Mouse (Mus musculus): ENCODE measurements around the gene Rorb.

The Rorb gene

DNA sequence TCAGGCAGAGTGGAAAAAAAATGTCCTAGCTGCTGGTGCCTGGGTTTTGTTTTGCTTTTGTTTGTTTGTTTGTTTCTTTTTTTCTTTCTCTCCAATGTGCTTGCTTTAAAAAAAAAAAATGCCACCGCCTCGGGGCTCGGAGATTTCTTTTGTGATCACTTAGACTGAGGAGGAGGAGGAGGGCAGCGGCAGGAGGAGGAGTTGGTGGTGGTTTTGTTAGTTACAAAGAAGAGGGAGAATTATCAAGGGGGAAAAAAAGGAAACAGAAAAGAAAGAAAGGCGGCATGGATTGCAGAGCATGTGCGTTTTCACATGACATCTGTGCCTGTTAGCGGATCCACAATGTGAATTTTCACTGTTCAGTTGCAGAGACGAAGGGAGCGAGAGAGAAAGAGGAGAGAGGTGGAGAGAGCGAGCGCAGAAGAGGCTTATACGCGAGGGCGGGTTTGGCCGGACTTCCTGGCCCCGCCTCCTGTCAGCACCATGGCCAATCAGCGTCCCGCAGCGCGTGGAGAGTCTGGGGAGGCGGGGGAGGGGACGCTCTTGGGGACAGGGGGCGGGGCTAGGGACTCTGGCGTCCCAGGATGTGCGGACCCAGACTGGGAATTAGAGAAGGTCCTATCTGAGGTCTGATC lies at the start of gene Rorb:
Rorb (minus strand) TSS at position 404 of the 635 bp plus-strand sequence.
- DNase-seq (ENCODE audit: low spot score in 2 of 2), result peak in 1 of 2 experiments; percentile 42

DNA sequence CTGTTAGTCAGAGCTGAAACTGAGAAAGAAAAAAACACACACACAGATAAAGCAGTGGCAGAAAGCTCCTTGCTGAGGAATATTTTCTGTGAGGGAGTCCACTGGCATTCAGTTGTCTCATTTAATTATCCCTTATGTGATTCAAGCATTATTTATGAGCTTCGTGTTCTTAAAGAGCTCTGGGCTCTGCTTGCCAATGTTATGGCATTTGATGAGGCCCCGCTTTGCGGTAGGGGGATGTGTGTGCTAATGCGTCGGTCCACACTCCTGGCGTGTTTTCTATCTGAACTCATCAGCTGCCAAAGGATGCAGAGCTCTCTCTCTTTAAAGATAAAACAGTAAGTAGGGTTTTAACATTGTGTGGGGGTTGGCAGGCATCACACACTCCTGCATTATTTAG lies 37.9 kb upstream of the Rorb start:
- no peak for DNase-seq (ENCODE audit: low spot score in 2 of 2)

DNA sequence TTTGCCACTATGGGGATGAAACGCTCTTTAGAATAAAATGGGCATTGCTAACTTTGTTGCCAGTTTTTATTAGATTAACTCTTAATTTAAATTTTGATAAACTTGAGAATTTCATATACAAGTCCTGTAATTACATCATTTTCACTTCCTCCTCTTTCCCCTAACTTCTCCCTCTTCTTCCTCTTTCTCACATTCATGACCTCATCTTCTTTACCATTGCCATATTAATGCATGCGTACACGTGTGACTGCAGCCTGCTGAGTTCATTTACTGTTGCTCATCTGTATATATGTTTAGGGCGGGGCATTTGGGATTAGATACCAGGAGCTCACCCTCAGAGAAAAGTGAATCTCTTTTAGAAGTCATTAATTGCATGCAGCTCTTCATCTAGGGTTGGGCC lies 33.5 kb upstream of the Rorb start:
- no peak for DNase-seq (ENCODE audit: low spot score in 2 of 2)

DNA sequence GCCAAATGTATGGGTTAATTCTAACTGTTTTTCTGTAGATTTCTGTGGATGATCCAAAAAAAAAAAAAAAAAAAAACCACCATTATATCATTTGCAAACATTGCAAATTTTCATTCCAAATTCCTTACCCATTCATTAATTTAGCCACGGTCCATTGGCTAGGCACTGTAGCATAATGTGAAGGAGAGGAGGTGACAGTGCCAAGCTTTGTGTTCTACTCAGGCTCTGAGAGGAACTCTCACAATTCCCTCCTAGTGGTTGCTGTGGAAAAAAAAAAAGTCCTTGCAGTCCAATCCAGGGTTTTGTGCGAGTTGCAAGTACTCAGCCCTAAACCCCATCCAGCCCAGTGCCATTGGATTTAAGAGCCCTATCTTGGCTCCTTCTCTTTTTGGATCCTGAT lies 25.9 kb upstream of the Rorb start:
- DNase-seq (ENCODE audit: low spot score in 2 of 2), result no peak

DNA sequence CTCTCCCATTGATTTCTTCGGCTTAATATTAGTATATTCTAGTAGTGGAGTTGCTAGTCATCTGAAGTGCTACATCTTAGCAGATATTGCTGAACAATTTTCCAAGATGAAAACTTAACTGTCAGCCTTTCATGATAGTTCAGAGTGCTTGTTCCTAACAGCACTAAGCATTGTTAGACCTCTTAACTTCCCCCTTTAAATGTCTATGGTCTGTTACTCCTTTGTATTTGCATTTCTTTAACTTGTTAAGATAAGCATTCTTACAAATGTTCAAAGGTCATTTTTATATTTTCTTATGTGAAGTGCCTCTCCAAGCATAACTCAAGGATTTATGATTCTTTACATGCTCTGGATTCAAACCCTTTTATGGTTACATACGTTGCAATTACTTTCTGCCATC lies 24.8 kb upstream of the Rorb start:
- no peak for DNase-seq (ENCODE audit: low spot score in 2 of 2)

DNA sequence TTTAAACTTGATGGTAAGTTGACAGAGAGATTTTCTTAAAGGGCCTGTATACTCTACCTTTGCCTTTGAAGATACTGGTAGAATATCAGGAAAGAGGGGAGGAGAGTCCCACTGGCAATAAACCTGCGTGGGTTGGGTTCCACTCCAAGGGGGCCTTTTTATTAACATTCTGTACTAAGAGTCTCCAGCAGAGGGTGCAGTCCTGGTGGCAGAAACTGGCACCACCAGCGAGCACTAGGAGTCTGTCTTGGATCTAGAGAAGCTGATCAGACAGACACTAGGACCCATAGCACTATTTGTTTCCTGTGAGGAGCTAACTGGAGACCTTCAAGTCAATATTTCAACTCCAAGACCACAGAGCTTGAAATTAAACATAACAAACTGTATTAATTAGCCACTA lies 11.3 kb upstream of the Rorb start:
- no peak for DNase-seq (ENCODE audit: low spot score in 2 of 2)

DNA sequence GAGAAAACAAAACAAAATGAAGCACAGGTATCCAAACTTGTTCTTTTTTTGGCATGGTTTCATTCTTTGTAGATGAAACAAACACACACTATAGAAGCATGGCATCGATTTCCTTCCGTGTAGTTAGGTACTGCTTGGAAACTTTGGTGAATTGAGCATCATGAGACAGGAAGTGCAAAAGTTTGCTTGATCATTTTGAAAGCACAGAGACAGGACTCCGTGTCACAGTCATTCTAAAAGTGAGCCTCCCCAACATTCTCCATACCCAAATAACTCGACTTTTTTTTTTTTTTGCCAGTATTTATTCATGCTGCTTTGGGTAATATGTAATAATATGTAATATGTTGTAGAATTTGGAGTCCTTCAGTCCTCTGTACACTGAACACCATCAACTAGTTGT lies 1.2 kb upstream of the Rorb start:
- DNase-seq (ENCODE audit: low spot score in 2 of 2), result no peak

DNA sequence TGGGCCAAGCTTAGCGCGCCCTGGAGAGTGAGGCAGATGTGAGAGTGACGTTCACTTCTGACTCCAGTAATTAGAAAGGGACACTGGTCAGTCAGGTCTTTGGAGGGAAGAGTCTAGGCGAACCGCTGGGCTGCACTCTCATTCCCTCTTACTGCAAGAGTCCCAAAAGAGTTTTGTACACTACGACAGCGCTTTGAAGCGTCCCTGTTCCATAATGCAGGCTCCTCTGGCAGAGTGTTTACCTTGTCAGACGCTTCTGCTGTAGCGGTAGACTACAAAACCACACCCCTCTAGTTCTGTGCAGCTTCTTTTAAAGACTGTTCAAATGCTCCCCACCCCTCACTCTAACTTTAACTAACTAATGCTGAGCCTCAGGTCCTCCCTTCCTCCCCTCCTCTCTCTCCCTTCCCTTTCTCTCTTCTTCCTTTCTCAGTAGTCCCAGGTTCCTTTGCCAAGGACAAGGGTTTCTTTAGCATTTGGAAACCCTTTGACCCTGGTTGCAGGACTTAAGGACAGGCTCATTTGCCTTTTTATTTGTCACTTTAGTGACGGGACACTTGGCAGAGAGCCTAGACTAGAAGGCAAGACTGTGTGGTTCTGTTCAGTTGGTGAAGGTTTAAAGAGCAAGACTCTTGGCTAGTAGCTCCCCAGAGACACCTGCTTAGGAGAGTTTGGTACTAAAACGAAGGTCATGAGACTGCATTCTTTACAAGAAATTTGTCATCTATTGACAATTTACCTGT lies 603 bp upstream of the Rorb start:
- no peak for DNase-seq (ENCODE audit: low spot score in 2 of 2)

DNA sequence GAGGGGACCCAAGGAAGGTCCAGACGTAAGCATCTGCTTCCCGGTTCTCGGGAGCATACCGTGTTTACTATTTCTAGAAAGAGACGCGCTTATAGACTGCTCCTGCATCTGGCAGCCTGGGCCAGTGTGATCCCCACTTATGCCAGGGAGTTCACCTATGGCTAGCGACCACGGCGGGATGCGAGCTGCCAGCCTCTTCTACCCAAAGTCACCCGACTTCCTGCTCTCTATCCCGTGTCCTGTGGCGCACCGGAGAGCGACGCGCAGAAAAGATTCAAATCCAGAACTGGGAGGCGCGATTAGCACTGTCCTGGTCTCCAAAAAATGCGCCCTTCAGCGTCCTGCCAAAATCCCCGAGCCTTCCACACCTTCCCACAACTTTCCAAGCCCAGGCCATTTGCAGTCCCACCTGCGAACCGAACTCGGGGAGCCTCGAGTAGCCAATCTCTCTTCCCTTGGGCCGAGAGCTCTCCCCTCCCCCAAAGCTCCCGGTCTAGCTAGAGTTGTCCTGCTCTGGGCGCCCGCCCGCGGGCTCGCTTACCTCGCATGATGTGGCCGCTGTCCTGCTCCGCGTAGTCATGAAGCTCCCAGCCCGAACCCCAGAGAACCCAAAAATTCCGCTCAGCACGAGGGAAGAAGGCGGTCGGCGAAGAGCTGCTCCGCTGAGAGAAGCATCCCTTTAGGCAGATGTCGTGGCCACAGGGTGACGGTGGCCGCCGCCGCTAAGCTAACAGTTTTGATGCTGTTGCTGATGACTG lies 806 bp downstream of the Rorb start:
- DNase-seq (ENCODE audit: low spot score in 2 of 2), result no peak

DNA sequence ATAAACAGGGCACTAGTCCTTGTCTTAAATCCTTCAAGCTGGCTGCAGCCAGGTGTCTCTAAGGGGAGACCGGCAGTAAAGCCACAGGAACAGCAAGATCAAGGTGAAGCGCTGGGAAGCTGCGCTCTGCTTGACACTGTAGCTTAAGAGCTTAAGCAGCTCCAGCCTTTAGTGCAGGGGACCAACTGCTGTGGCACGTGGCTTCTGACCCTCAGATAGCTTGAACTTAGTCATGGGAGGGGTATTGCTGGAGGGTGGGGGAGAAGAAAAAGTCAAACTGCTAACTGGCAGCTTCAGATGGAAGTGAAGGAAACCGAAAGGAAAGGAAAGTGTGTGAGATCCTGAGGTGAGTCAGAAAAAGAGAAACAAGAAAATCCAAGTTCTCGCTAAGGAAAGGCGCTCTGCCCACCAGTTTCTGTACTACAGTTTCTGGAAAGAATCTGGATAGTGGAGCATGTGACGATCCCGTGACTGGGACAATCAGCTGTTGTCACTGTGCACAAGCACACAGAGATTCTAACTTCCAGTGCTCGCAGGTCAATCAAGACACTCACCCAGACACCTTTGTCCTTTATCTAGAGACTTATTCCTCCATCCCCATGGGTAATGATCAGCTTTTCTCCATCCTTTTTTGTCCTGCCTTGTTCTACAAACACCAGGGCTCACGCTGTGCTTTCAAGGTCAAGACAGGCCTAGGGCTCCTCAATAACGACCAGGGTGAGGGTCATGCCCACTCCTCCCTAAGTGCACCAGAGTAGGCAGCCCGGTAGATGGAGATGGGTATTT lies 2.2 kb downstream of the Rorb start:
- no peak for DNase-seq (ENCODE audit: low spot score in 2 of 2)

DNA sequence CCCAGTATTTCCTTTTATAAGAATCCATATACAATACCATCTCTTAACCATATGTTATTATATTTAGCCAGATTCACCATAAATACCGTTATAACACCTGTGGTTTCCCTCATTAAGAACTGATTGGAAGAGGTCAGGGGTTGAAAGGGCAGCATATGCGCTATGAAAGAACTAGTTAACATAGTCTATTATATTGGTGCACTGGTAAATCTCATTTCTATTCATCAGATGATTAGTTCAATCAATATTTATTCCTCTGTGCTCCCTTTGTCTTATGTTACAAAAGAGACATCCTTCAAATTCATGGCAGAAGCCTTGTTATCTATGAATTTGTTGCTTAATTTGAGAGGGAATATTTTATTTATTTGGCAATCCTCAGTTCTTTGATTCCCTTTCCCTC lies 6.4 kb downstream of the Rorb start:
- DNase-seq (ENCODE audit: low spot score in 2 of 2), result no peak

DNA sequence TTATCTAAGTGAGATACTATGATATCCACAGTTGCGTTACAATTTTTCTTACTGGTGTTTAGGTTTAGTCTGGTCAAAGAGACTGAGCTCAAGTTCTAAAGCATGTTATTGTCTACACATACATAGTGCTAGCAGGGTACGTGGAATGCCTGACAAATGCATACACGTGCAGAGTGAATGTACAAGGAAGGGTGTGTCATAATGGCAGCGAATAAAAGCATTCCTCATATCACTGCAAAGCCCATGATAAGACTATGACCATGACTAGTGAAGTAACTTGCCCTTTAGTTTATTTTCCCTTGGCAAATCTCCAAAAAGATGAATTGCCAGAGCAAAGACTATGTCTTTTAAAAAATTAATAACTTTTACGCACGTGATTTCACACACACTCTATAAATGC lies 13.8 kb downstream of the Rorb start:
- no peak for DNase-seq (ENCODE audit: low spot score in 2 of 2)

DNA sequence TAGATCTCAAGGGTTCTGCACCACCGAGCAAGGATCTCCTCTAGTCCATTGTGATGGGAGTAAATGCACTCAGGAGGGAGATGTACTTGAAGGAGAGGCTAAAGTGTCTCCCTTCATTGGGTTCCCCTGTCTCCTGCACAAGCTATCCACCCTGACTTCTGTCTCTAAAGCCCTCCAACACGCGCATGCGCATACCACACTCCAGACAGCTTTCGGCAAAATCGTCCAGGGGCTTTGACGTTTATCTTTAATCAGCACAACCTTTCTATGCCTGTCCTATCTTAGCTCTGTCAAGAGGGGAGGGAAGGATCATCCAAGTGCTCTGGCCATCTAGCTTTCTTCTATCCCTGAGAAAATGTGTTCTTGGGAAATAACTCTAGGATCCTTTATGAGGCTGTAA lies 21.6 kb downstream of the Rorb start:
- DNase-seq (ENCODE audit: low spot score in 2 of 2), result no peak

DNA sequence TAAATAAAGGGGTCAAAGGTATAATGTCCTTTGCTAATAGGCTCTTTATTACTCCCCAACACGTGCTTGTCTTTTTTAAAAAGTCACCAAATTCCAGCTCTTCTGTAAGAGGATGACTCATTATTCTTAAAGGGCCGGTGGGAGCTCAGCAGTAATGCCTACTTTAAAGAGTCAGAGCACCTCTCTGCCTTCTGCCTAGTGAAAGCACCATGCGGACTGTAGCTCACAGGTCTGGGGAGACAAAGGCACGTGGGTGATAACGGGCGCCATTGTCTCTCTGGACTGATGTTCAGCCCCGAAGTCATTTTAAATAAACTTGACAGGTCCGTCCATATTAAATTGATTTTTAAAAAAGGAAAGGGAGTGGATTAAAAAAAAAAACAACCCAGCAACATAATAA lies 33.1 kb downstream of the Rorb start:
- no peak for DNase-seq (ENCODE audit: low spot score in 2 of 2)

DNA sequence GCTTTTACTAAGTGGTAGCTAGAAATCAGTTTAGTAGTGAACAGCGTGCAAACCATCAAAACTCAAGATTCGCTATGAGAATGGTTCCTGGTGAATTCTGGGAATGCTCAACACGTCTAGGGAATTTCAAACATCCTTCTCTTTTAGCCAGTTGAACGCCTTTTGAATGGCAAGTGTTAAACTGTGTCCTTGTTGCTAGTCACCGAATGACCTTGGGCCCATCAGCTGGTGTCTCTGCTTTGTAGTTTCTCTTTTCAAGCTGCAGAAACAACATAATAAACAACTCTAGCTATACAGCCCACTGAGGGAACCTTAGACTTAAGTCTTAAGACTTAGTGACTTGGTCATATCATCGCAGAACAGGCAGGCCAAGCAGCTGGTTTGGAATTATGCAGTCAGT lies 36.2 kb downstream of the Rorb start:
- DNase-seq (ENCODE audit: low spot score in 2 of 2), result no peak

DNA sequence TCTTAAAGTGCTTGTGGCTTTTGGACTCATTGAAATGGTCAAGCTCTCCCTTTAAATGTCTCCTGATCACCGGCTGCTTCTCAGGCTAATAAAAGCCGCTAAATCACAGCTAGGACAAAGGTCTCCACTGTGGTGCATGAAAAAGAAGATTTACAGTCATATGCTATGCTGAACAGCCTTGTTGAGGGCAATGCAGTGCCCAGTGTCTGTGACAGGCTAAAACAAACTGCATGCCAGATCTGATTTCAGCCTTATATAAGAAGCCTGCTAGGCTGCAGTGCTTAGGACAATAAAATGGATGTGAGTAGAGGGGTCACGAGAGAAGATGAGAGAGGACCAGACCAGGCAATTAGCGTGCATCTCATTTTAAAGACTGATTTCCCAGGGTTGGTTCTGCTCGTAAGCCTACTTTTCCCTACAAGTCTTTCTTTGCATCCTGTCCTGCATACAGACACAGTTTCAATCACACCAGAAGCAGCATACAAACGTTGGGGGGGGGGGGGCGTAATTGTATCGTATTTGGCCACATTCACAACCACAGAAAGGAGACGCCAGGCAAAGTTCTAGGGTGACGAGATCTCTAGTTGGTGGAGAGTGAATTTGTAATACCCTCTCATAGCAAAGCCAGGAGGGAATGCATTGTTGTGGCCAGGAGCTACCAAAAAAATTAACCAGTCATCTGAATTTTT lies 52.1 kb downstream of the Rorb start:
- no peak for DNase-seq (ENCODE audit: low spot score in 2 of 2)

DNA sequence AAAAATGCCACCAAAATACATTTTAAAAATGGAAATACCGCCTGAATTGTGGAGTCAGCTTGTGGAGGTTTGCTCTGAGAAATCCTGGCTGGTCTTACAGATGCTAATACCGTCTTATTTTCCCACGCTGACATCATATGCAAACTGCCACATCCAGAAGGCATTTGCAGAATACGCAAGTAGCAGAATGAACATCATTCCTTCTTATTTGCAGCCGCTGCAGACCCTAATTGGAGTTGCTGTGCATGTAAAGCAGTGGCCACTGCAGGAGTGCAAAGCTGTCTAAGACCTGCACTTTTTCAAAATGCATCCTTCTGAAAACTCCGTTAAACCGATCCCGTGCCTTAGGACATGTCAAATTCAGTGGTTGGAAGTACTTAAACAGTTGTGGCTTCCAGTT lies 52.8 kb downstream of the Rorb start:
- DNase-seq (ENCODE audit: low spot score in 2 of 2), result no peak

DNA sequence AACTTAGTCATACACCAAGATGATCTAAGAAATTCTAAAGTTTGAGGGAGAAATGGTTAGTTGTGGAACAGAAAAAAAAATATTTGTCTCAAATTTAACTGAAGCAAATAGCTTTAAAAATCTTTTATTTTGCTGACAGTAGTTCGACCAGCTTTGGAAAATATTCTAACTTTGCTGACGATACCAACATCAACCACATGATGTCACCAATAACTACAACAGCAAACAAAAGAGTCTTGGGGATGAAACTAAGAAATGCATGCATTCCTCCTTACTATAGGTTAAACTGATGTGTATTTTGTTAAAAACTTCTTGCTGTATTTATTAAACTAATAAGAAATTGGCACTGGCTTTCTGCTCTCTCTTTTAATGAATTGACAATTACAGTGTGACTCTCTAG lies 67.9 kb downstream of the Rorb start:
- no peak for DNase-seq (ENCODE audit: low spot score in 2 of 2)

DNA sequence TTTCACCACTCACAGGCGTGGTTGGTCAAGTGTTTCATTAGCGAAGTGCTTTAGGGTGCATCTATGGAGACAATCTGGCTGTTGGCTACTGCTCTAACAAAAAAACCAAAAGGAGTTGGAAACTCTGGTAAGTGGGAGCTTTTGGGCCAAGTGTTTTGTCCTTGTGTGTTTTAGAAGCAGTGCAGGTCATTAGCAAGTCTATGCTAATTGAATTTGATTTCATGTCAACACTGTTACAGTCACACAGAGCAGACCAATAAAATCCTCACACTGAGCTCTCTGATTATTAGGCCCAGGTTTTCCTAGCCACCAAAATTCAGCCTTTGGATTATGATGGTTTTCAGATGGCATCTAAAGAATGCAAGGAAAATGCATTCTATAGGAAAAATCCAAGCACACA lies 70.2 kb downstream of the Rorb start:
- no peak for DNase-seq (ENCODE audit: low spot score in 2 of 2)

DNA sequence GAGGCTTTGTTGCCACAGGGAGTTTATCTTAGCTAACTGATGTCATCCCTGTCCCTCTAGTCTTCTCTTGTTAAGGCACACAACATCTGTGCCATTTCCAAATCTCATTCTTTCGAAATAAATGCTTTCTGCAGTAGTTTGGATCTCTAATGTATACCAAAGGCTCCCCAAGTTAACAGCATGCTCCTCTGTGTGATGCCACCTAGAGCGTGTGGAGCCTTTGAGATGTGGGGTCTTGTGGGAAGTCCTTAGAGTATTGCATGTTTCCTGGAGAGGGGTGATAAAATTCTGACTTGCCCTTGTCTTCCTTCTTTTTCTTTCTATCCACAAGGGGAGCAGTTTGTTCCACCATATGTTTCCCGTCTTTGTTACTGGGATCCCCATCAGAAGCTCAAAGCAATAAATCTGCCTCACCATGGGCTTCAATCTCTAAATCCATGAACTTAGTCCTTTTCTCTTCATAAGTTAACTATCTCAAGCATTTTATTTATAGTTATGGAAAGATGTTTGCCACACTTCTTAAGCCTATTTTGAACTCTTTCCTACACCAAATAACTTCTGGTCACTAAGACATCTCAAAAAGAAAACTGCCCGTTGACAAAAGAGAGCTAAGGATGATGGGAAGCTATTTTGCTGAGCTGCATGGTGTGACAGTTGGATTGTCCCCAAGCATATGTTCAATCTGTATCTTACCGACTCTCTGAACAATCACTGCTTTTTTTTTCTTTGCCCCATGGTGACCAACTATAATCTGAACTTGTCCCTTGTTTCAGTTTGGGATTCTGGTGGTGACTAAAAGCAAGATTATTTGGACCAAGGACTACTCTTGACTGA lies 76.3 kb downstream of the Rorb start:
- no peak for DNase-seq (ENCODE audit: low spot score in 2 of 2)

DNA sequence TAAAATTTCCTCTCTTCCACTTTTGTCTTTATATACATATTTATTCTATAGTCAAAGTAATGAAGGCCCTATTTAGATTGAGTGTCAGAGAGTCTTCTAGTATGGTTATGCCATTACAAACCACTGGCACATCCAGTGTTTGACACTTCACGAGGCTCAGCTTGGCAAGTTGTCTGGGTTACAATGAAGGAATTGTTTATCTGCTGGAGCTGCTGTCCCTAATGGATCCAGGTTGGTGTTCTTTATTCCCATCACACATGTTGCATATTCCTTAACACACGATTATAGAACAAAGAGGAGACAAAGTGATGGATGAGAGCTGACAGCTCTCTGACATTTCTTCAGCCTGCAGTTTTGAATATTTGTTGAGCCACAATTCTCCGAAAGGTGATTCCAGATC lies 77.0 kb downstream of the Rorb start:
- no peak for DNase-seq (ENCODE audit: low spot score in 2 of 2)

All from spleen, postnatal 10 days (tissue).